Mouse (Mus musculus): ENCODE data around the gene Chchd6. TPM values are rescaled to one million over a fixed set of nuclear protein-coding genes. Genes with fewer than 3 reads are reported as not detected.

The Chchd6 gene
- polyA plus RNA-seq, 1 experiment from 2014 or later = 51.1 TPM

GRCm38 (mm10) chr6:89549157-89549556, 46.3 kb downstream of the Chchd6 start:
- WGBS = 18% methylated on average over 3 of the region's 3 CpGs
- Histone ChIP-seq H3K4me1 (peaks cover 16% of the 10 kb centered on the region), H3K27me3 (ENCODE audit: insufficient read depth, poor library complexity, severe bottlenecking) (no peaks in the 10 kb centered on the region), H3K27ac (no peak overlapping the region), H3K9me3 (no peaks in the 10 kb centered on the region), H3K4me3 (no peak overlapping the region), H3K36me3 (no peaks in the 10 kb centered on the region)
- no peak for DNase-seq (ENCODE audit: low spot score)

- no peak overlapping the region for H3K4me3 ChIP-seq
- H3K9me3 ChIP-seq = no peaks in the 10 kb centered on the region
- H3K27me3 ChIP-seq (ENCODE audit: insufficient read depth, poor library complexity, severe bottlenecking) = no peaks in the 10 kb centered on the region
- peaks cover 10% of the 10 kb centered on the region for H3K4me1 ChIP-seq
- H3K27ac ChIP-seq = no peak overlapping the region
- DNase-seq (ENCODE audit: low spot score) = no peak
- 74% methylated on average over 3 of the region's 3 CpGs for WGBS
- no peaks in the 10 kb centered on the region for H3K36me3 ChIP-seq
Observed at GRCm38 (mm10) chr6:89547951-89548350, 47.5 kb downstream of the Chchd6 start.

- Histone ChIP-seq H3K36me3 (no peaks in the 10 kb centered on the region), H3K4me3 (no peak overlapping the region), H3K27me3 (ENCODE audit: insufficient read depth, poor library complexity, severe bottlenecking) (no peaks in the 10 kb centered on the region), H3K9me3 (no peaks in the 10 kb centered on the region), H3K27ac (no peak overlapping the region), H3K4me1 (no peaks in the 10 kb centered on the region)
- no peak for DNase-seq (ENCODE audit: low spot score)
- 41% methylated on average over 1 of the region's 1 CpGs for WGBS
Observed at GRCm38 (mm10) chr6:89538102-89538751, 57.2 kb downstream of the Chchd6 start.

GRCm38 (mm10) chr6:89535626-89536225, 59.7 kb downstream of the Chchd6 start:
- no peak for DNase-seq (ENCODE audit: low spot score)
- H3K27ac ChIP-seq = no peak overlapping the region
- H3K4me1 ChIP-seq = no peaks in the 10 kb centered on the region
- no peak overlapping the region for H3K4me3 ChIP-seq
- H3K9me3 ChIP-seq = no peaks in the 10 kb centered on the region
- H3K27me3 ChIP-seq (ENCODE audit: insufficient read depth, poor library complexity, severe bottlenecking) = no peaks in the 10 kb centered on the region
- WGBS = 43% methylated on average over 1 of the region's 1 CpGs
- H3K36me3 ChIP-seq = no peaks in the 10 kb centered on the region

GRCm38 (mm10) chr6:89524766-89525165, 70.7 kb downstream of the Chchd6 start:
- Histone ChIP-seq H3K4me1 (peaks cover 6% of the 10 kb centered on the region), H3K27ac (no peak overlapping the region), H3K4me3 (no peak overlapping the region), H3K27me3 (ENCODE audit: insufficient read depth, poor library complexity, severe bottlenecking) (no peaks in the 10 kb centered on the region), H3K36me3 (no peaks in the 10 kb centered on the region), H3K9me3 (no peaks in the 10 kb centered on the region)
- no peak for DNase-seq (ENCODE audit: low spot score)
- 86% methylated on average over 2 of the region's 2 CpGs for WGBS

- H3K9me3 ChIP-seq = no peaks in the 10 kb centered on the region
- no peak overlapping the region for H3K27ac ChIP-seq
- no peaks in the 10 kb centered on the region for H3K4me1 ChIP-seq
- no peaks in the 10 kb centered on the region for H3K27me3 ChIP-seq (ENCODE audit: insufficient read depth, poor library complexity, severe bottlenecking)
- H3K4me3 ChIP-seq = no peak overlapping the region
- DNase-seq (ENCODE audit: low spot score) = no peak
- H3K36me3 ChIP-seq = no peaks in the 10 kb centered on the region
Observed at GRCm38 (mm10) chr6:89510154-89510553, 85.3 kb downstream of the Chchd6 start.

- Histone ChIP-seq H3K4me3 (no peak overlapping the region), H3K4me1 (no peaks in the 10 kb centered on the region), H3K27ac (no peak overlapping the region), H3K9me3 (no peaks in the 10 kb centered on the region), H3K36me3 (no peaks in the 10 kb centered on the region), H3K27me3 (ENCODE audit: insufficient read depth, poor library complexity, severe bottlenecking) (no peaks in the 10 kb centered on the region)
- DNase-seq (ENCODE audit: low spot score) = no peak
- WGBS = 58% methylated on average over 2 of the region's 2 CpGs
Observed at GRCm38 (mm10) chr6:89508725-89509124, 86.7 kb downstream of the Chchd6 start.

- no peaks in the 10 kb centered on the region for H3K9me3 ChIP-seq
- no peak for DNase-seq (ENCODE audit: low spot score)
- H3K4me3 ChIP-seq = no peak overlapping the region
- H3K27me3 ChIP-seq (ENCODE audit: insufficient read depth, poor library complexity, severe bottlenecking) = no peaks in the 10 kb centered on the region
- H3K27ac ChIP-seq = no peak overlapping the region
- H3K36me3 ChIP-seq = no peaks in the 10 kb centered on the region
- no peaks in the 10 kb centered on the region for H3K4me1 ChIP-seq
Observed at GRCm38 (mm10) chr6:89508263-89508662, 87.2 kb downstream of the Chchd6 start.

GRCm38 (mm10) chr6:89499961-89500360, 95.5 kb downstream of the Chchd6 start:
- Histone ChIP-seq H3K4me3 (no peak overlapping the region), H3K27ac (no peak overlapping the region), H3K27me3 (ENCODE audit: insufficient read depth, poor library complexity, severe bottlenecking) (no peaks in the 10 kb centered on the region), H3K4me1 (peaks cover 12% of the 10 kb centered on the region; the same call in 1 of the 2 replicates), H3K9me3 (no peaks in the 10 kb centered on the region), H3K36me3 (no peaks in the 10 kb centered on the region)
- no peak for DNase-seq (ENCODE audit: low spot score)
- 77% methylated on average over 1 of the region's 1 CpGs for WGBS

- Histone ChIP-seq H3K27ac (no peak overlapping the region), H3K27me3 (ENCODE audit: insufficient read depth, poor library complexity, severe bottlenecking) (no peaks in the 10 kb centered on the region), H3K9me3 (no peaks in the 10 kb centered on the region), H3K36me3 (no peaks in the 10 kb centered on the region), H3K4me3 (no peak overlapping the region), H3K4me1 (peaks cover 12% of the 10 kb centered on the region; the same call in 1 of the 2 replicates)
- WGBS = 31% methylated on average over 6 of the region's 6 CpGs
- no peak for DNase-seq (ENCODE audit: low spot score)
Observed at GRCm38 (mm10) chr6:89498764-89499516, 96.5 kb downstream of the Chchd6 start.

- no peak overlapping the region for H3K27ac ChIP-seq
- no peaks in the 10 kb centered on the region for H3K27me3 ChIP-seq (ENCODE audit: insufficient read depth, poor library complexity, severe bottlenecking)
- WGBS = 88% methylated on average over 1 of the region's 1 CpGs
- peaks cover 12% of the 10 kb centered on the region; the same call in 1 of the 2 replicates for H3K4me1 ChIP-seq
- H3K36me3 ChIP-seq = no peaks in the 10 kb centered on the region
- H3K4me3 ChIP-seq = no peak overlapping the region
- no peak for DNase-seq (ENCODE audit: low spot score)
- no peaks in the 10 kb centered on the region for H3K9me3 ChIP-seq
Observed at GRCm38 (mm10) chr6:89496916-89497315, 98.5 kb downstream of the Chchd6 start.

GRCm38 (mm10) chr6:89492368-89492767, 103.1 kb downstream of the Chchd6 start:
- Histone ChIP-seq H3K36me3 (no peaks in the 10 kb centered on the region), H3K9me3 (no peaks in the 10 kb centered on the region), H3K27me3 (ENCODE audit: insufficient read depth, poor library complexity, severe bottlenecking) (no peaks in the 10 kb centered on the region), H3K27ac (no peak overlapping the region), H3K4me1 (peaks cover 7% of the 10 kb centered on the region; the same call in 1 of the 2 replicates), H3K4me3 (no peak overlapping the region)
- DNase-seq (ENCODE audit: low spot score) = no peak
- WGBS = 65% methylated on average over 4 of the region's 4 CpGs

GRCm38 (mm10) chr6:89490369-89490768, 105.1 kb downstream of the Chchd6 start:
- no peak for DNase-seq (ENCODE audit: low spot score)
- WGBS = 89% methylated on average over 3 of the region's 3 CpGs

More at GRCm38 (mm10) chr6:89490369-89490768, 105.1 kb downstream of the Chchd6 start:
- H3K4me3 ChIP-seq = no peak overlapping the region
- no peak overlapping the region for H3K27ac ChIP-seq
- H3K9me3 ChIP-seq = no peaks in the 10 kb centered on the region
- peaks cover 6% of the 10 kb centered on the region; the same call in 1 of the 2 replicates for H3K4me1 ChIP-seq
- H3K36me3 ChIP-seq = no peaks in the 10 kb centered on the region
- H3K27me3 ChIP-seq (ENCODE audit: insufficient read depth, poor library complexity, severe bottlenecking) = no peaks in the 10 kb centered on the region

Data from heart, embryonic 10.5 days (tissue).